Mouse (Mus musculus) embryonic facial prominence, embryonic 12.5 days (tissue): ENCODE results near the gene Rpgrip1l. TPM values are rescaled to one million over a fixed set of nuclear protein-coding genes. Genes with fewer than 3 reads are reported as not detected.

Experiments used
- ATAC-seq: fragments of 200-750 bp; cut with Nextera tagmentation; 2 replicates; pipeline ENCODE4 v1.8.0; 2017; ENCODE audit not compliant: insufficient number of reproducible peaks, insufficient read depth, low FRiP score, low TSS enrichment
- H3K27ac ChIP-seq: fragments of 300-500 bp; sonication (generic); 2 replicates; pipeline ENCODE4 v1.5.1; 2016; ENCODE audit warnings: mild to moderate bottlenecking
- H3K27me3 ChIP-seq: fragments of 300-500 bp; sonication (generic); 2 replicates; pipeline ENCODE4 v1.6.1; 2016; ENCODE audit warnings: mild to moderate bottlenecking, moderate library complexity
- H3K36me3 ChIP-seq: fragments of 300-500 bp; sonication (generic); 2 replicates; pipeline ENCODE4 v1.6.1; 2016; ENCODE audit warnings: mild to moderate bottlenecking
- H3K4me1 ChIP-seq: fragments of 300-500 bp; sonication (generic); 2 replicates; pipeline ENCODE4 v1.6.1; 2016
- H3K4me2 ChIP-seq: fragments of 300-500 bp; sonication (generic); replicated peaks from 2 replicates; pipeline ENCODE4 v1.6.1; 2016; ENCODE audit warnings: mild to moderate bottlenecking, moderate library complexity
- H3K4me3 ChIP-seq: fragments of 300-500 bp; sonication (generic); 2 replicates; pipeline ENCODE4 v1.5.1; 2016; ENCODE audit warnings: mild to moderate bottlenecking
- H3K9ac ChIP-seq: fragments of 300-500 bp; sonication (generic); 2 replicates; pipeline ENCODE4 v1.6.1; 2016; ENCODE audit warnings: mild to moderate bottlenecking, moderate library complexity
- H3K9me3 ChIP-seq: fragments of 300-500 bp; sonication (generic); 2 replicates; pipeline ENCODE4 v1.6.1; 2016; ENCODE audit warnings: mild to moderate bottlenecking, moderate library complexity
- WGBS: fragments of 180-500 bp; shearing (Covaris S2); methylation state at CpG from one replicate; pipeline ENCODE4 v1.1.7; 2016; 5-methylcytosine and 5-hydroxymethylcytosine counted together
- polyA plus RNA-seq: library from polyadenylated mRNA; unstranded; fragments of >200 nt; fragmentation: Nextera tagmentation; extraction: Ambion mirVana; gene quantifications from 2 replicates; pipeline ENCODE4 v1.2.1, GENCODE M21; 2016

Gene Rpgrip1l
- polyA plus RNA-seq, 1 experiment from 2014 or later, result 15.4 TPM

- 84% methylated on average over 2 of the region's 2 CpGs for WGBS
- Histone ChIP-seq H3K4me2 (no peak overlapping the region), H3K4me1 (no peaks in the 10 kb centered on the region; the same call in 1 of the 2 replicates), H3K27me3 (no peaks in the 10 kb centered on the region), H3K9ac (no peak overlapping the region), H3K36me3 (peaks cover 4% of the 10 kb centered on the region; the same call in 1 of the 2 replicates), H3K9me3 (no peaks in the 10 kb centered on the region), H3K4me3 (no peak overlapping the region), H3K27ac (no peak overlapping the region)
- ATAC-seq, result no peak
Observed at GRCm38 (mm10) chr8:91221841-91222240, 91.2 kb downstream of the Rpgrip1l start.

DNA sequence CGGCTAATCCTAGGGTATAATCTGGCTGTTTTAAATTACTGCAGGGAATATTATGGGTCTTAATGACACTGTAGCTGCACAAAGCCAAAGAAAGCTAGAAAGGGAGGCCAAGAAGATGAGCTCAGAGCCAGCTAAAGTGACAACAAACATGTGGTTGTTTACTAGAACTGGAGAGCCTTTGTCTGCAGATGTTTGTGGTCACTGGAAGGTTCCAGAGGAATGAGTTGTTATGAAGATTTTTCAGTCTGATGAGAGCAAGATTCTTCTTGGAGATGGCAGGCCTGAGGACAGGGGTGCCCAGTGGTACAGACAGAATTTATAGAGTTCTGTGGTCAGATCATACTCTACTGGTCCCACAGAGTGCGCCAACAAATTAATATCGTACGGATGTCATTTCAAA, 94.8 kb downstream of the Rpgrip1l start:
- H3K27ac ChIP-seq, result no peak overlapping the region
- 78% methylated on average over 4 of the region's 4 CpGs for WGBS
- no peaks in the 10 kb centered on the region; the same call in 1 of the 2 replicates for H3K4me1 ChIP-seq
- no peaks in the 10 kb centered on the region for H3K27me3 ChIP-seq
- no peak for ATAC-seq
- H3K9me3 ChIP-seq, result no peaks in the 10 kb centered on the region
- no peak overlapping the region for H3K9ac ChIP-seq
- H3K4me2 ChIP-seq, result no peak overlapping the region
- H3K4me3 ChIP-seq, result no peak overlapping the region
- H3K36me3 ChIP-seq, result peaks cover 4% of the 10 kb centered on the region; the same call in 1 of the 2 replicates

DNA sequence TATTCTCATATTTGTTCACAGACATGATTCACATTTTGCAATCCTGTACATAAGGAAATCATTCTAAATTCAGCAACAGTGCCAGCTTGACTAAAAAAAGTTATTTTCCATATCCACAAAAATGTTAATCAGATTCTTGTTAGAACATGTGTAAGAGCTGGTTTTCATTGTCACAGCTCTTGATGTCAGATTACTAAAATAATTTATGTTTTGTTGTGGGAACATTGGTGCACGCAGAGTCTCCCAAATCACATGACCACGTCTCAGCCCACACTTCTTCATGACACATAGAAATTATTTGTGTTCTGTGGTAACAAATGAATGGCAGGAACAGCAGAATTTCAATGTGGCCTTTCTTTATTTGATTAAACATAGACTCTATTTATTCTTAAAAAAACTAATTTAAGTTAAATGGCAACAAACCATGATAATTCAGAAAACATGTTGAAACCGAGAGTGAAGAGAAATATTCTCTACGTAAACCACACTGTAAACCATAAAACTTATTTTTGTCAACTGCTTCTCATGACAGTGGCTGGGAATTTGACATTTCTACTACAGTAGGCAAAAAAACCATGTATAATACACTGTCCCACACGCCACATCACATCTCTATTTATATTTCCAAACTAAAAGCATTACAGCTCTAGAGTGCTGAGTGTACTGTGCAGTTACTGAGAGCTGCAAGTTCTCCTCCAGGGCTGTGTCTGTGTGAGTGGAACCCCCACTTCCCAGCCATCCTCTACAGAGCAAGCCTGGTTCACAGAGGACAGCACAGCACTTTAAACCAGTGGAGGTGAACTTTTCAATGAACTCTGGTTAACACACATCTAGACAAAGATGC, 95.8 kb downstream of the Rpgrip1l start:
- Histone ChIP-seq H3K4me1 (no peaks in the 10 kb centered on the region; the same call in 1 of the 2 replicates), H3K27me3 (no peaks in the 10 kb centered on the region), H3K36me3 (0 out of 2 replicates have a peak, but pooled peaks cover 4% of the 10 kb centered on the region), H3K4me3 (no peak overlapping the region), H3K9me3 (no peaks in the 10 kb centered on the region), H3K9ac (no peak overlapping the region), H3K27ac (peak overlapping the region; percentile 50; the same call in 1 of the 2 replicates), H3K4me2 (no peak overlapping the region)
- ATAC-seq, result no peak
- 71% methylated on average over 5 of the region's 5 CpGs for WGBS

DNA sequence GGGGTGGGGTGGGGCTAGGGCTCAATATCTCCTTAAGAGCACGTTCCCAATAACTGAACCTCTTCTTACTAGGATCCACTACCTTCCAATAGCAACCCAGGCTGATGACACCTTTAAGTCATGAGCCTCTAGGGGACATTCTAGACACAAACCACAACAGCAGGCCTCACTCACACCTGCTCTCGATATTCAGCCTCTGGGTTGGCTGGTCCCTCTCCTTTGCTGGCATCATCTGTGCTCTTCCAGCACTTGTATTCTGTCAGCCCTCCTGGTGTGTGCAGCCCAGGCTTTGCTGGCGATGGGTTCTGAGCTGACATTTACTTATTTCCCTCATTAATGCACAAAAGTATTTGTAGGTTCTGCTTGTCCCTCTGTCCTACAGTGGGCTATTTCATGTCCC, 98.8 kb downstream of the Rpgrip1l start:
- Histone ChIP-seq H3K4me3 (no peak overlapping the region), H3K9ac (no peak overlapping the region), H3K4me2 (no peak overlapping the region), H3K36me3 (no peaks in the 10 kb centered on the region), H3K9me3 (no peaks in the 10 kb centered on the region), H3K4me1 (no peaks in the 10 kb centered on the region; the same call in 1 of the 2 replicates), H3K27me3 (no peaks in the 10 kb centered on the region), H3K27ac (no peak overlapping the region)
- no peak for ATAC-seq
- WGBS, result 77% methylated on average over 3 of the region's 3 CpGs

- no peak overlapping the region for H3K4me3 ChIP-seq
- H3K4me2 ChIP-seq, result no peak overlapping the region
- H3K9me3 ChIP-seq, result no peaks in the 10 kb centered on the region
- H3K27ac ChIP-seq, result no peak overlapping the region
- H3K4me1 ChIP-seq, result no peaks in the 10 kb centered on the region; the same call in 1 of the 2 replicates
- H3K36me3 ChIP-seq, result no peaks in the 10 kb centered on the region
- ATAC-seq, result no peak
- H3K27me3 ChIP-seq, result no peaks in the 10 kb centered on the region
- H3K9ac ChIP-seq, result no peak overlapping the region
- WGBS, result 88% methylated on average over 2 of the region's 2 CpGs
Observed at GRCm38 (mm10) chr8:91212948-91213347, 100.1 kb downstream of the Rpgrip1l start.

DNA sequence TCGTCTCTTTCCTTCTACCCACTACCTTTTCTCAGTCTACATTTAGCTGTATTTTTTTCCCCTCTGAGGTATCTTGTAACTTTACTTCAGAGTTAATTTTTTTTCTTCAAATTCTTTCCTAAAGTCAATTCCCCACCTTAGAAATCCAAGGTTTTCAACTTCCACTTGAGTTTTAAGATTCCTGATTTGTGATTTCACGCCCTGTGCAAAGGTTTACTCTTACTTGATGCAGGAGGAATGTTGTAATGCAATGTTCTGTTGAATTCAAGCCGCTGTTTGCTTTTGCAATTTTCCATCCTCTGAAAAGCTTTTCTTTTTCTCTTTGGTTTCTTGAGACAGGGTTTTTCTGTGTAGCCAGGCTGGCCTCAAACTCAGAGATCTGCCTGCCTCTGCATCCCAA, 103.4 kb downstream of the Rpgrip1l start:
- ATAC-seq, result no peak
- H3K4me1 ChIP-seq, result no peaks in the 10 kb centered on the region
- H3K27ac ChIP-seq, result no peak overlapping the region
- no peak overlapping the region for H3K4me2 ChIP-seq
- no peak overlapping the region for H3K4me3 ChIP-seq
- no peaks in the 10 kb centered on the region for H3K27me3 ChIP-seq
- H3K9me3 ChIP-seq, result no peaks in the 10 kb centered on the region
- 72% methylated on average over 3 of the region's 3 CpGs for WGBS
- no peaks in the 10 kb centered on the region for H3K36me3 ChIP-seq
- H3K9ac ChIP-seq, result no peak overlapping the region

- H3K4me2 ChIP-seq, result no peak overlapping the region
- H3K27ac ChIP-seq, result no peak overlapping the region
- WGBS, result 74% methylated on average over 2 of the region's 2 CpGs
- no peaks in the 10 kb centered on the region for H3K9me3 ChIP-seq
- ATAC-seq, result no peak
- no peaks in the 10 kb centered on the region for H3K4me1 ChIP-seq
- H3K36me3 ChIP-seq, result no peaks in the 10 kb centered on the region
- H3K4me3 ChIP-seq, result no peak overlapping the region
- H3K9ac ChIP-seq, result no peak overlapping the region
- no peaks in the 10 kb centered on the region for H3K27me3 ChIP-seq
Observed at GRCm38 (mm10) chr8:91207676-91208075, 105.4 kb downstream of the Rpgrip1l start.

DNA sequence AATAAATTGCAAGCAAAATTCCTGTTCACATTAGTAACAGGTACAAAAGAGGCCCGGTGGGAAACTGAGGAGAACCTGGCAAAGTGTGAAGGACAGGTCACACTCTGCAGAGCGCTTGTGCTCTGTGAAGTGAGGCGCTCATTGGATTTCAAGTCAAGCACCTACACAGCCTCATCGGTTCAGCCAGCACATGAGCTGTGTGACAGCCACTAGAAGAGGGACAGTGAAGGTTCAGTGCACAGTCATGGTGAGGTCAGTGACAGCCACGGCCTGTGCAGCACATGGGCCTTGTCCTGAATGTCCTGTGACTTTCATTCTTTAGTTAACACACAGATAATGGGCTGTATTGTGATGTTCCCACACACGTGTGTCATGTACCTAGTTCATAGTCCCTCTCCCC, 107.2 kb downstream of the Rpgrip1l start:
- 84% methylated on average over 6 of the region's 6 CpGs for WGBS
- ATAC-seq, result no peak
- Histone ChIP-seq H3K27me3 (no peaks in the 10 kb centered on the region), H3K27ac (no peak overlapping the region), H3K4me3 (no peak overlapping the region), H3K4me2 (no peak overlapping the region), H3K9ac (no peak overlapping the region), H3K9me3 (no peaks in the 10 kb centered on the region), H3K4me1 (no peaks in the 10 kb centered on the region), H3K36me3 (no peaks in the 10 kb centered on the region)

- WGBS, result 60% methylated on average over 2 of the region's 2 CpGs
- Histone ChIP-seq H3K4me2 (no peak overlapping the region), H3K27me3 (no peaks in the 10 kb centered on the region), H3K4me1 (no peaks in the 10 kb centered on the region), H3K4me3 (no peak overlapping the region), H3K27ac (no peak overlapping the region), H3K9ac (no peak overlapping the region), H3K36me3 (no peaks in the 10 kb centered on the region), H3K9me3 (no peaks in the 10 kb centered on the region)
- no peak for ATAC-seq
Observed at GRCm38 (mm10) chr8:91201184-91201583, 111.9 kb downstream of the Rpgrip1l start.

GRCm38 (mm10) chr8:91199876-91200275, 113.2 kb downstream of the Rpgrip1l start, which contains the start of gene Aktip:
TSS of gene Aktip (minus strand) at chr8:91199976.
- ATAC-seq, result no peak
- 92% methylated on average over 7 of the region's 7 CpGs for WGBS
- H3K27me3 ChIP-seq, result no peaks in the 10 kb centered on the region
- H3K4me3 ChIP-seq, result no peak within 1 kb of the TSS
- H3K36me3 ChIP-seq, result no peaks in the 10 kb centered on the region
- no peaks in the 10 kb centered on the region for H3K4me1 ChIP-seq
- H3K27ac ChIP-seq, result no peak within 1 kb of the TSS
- H3K9ac ChIP-seq, result no peak within 1 kb of the TSS
- no peaks in the 10 kb centered on the region for H3K9me3 ChIP-seq
- no peak within 1 kb of the TSS for H3K4me2 ChIP-seq

DNA sequence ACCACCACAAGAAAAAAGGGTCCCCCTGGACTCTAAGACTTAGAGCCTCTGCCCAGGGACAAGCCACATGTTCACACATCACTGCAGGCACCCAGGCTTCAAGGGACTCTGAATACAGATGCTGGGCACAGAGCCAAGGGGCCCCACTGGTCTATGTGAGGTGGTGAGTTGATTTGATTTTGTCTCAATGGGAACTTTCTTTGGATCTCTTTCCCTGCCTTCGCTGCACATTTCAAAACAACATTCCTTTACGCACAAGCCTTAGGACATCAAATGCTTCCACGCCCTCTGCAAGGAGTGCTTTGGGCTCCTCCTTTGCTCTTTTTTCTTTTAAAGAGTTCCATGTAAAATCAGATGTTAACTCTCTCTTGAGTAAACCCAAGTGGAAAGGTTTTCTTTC, 115.0 kb downstream of the Rpgrip1l start:
- H3K27me3 ChIP-seq, result no peaks in the 10 kb centered on the region
- no peaks in the 10 kb centered on the region for H3K9me3 ChIP-seq
- H3K36me3 ChIP-seq, result no peaks in the 10 kb centered on the region
- H3K4me3 ChIP-seq, result no peak overlapping the region
- no peak overlapping the region for H3K9ac ChIP-seq
- H3K4me2 ChIP-seq, result no peak overlapping the region
- 53% methylated on average over 3 of the region's 3 CpGs for WGBS
- H3K27ac ChIP-seq, result no peak overlapping the region
- H3K4me1 ChIP-seq, result no peaks in the 10 kb centered on the region
- ATAC-seq, result no peak

DNA sequence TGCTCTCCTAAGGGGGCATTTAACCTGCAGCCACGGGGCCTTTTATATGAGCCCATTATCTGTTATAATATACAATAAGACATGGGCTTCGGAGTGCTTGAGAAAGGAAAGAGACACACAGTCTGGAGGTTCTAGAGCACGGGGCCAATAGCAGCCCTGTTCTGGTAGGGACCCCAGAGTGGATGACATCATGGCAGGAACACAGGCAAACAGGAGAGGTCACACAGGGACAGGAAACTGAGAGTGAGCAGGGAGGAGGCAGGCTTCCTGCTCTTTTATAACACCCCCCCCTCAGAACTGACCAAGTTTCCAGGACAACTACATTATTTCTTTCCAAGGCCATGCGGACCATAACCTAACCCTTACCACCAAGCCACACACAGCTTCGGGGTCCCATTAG, 115.8 kb downstream of the Rpgrip1l start:
- H3K36me3 ChIP-seq, result no peaks in the 10 kb centered on the region
- no peak overlapping the region for H3K4me2 ChIP-seq
- H3K27ac ChIP-seq, result no peak overlapping the region
- WGBS, result 84% methylated on average over 5 of the region's 5 CpGs
- no peak for ATAC-seq
- no peak overlapping the region for H3K9ac ChIP-seq
- no peaks in the 10 kb centered on the region for H3K4me1 ChIP-seq
- H3K27me3 ChIP-seq, result no peaks in the 10 kb centered on the region
- H3K9me3 ChIP-seq, result no peaks in the 10 kb centered on the region
- H3K4me3 ChIP-seq, result no peak overlapping the region
